Mouse (Mus musculus): ENCODE measurements at regions not wholly inside any gene's neighbourhood (a gene's known extent, or its start where the extent isn't known, plus 50 kb on each side); places are given as distances from the start of the nearest gene placed in this dataset.

DNA sequence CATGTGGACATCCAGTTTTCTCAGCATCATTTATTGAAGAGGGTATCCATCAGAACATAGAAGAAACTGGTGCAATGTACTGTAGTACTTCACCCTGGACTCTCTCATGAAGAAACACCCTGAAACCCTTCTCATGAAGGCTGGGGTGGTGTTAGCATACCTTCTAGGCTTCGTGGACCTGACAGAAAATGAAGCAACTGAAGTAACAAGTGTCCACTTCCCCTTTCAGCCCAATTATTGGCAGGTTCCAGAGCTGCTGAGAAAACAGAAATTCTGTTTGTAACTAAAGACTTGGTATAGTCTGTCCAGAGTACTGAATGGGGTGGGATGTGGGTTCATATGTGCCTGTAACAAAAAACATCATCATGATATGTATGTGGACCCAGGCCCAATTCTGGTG is 231.4 kb upstream of the Fggy start:
- DNase-seq, result no peak

DNA sequence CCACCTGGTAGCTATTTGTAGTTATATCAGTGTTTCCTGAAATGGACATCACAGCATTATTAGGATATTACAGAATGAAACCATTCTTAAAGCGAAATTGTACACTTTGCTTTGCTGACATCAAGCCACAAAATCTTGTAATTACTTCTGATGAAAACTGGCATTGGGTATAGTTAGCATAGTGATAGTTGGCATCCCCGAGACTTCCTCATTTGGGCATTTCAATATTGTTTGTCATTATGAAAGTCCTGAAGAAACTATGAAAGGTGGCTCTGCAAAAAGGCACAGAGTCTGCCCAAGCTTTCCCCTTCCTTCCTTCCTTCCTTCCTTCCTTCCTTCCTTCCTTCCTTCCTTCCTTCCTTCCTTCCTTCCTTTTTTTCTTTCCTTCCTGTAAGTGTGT is 217.5 kb upstream of the Fggy start:
- DNase-seq, result no peak

DNA sequence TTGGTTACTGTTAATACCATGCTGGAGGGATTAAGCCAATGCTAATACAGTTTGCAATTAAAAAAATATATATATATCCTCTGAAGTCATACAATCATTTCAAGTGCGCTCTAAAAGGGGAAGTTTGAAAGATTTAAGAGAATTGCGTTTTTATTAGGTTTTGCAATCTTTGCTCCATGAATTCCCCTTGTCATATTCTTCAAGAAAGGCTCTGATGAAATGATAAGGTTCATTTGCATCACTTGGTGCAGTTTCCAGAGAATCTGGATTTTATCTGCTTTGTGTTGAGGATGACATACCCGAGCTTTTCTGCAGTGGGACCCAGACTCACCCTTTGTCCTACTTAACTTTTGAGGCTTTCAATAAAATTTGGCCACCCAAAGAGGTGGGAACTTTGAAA is 216.4 kb upstream of the Fggy start:
- DNase-seq, result no peak

DNA sequence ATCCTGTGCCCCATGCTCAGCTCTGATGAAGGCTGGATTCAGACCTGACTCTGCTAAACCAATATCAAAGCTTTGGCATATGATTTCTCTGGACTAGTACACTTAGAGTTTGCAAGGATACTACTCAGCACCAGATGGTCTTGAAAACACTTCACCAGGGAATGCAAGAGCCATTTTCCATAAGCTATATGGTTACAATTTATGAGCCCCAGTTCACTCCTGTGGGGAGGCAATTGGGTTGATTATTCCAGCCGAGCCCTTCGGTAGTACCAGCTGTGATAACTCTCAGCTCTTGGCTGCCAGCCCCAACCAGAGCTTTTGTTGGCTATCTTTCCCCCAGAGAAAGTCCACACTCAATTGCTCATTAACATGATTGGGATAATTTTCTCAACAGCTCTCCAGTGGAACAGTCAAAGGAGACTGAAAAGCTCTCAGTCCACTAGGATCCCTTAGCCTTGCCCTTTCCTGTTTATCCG is 210.5 kb upstream of the Fggy start:
- peak; percentile 24 for DNase-seq

DNA sequence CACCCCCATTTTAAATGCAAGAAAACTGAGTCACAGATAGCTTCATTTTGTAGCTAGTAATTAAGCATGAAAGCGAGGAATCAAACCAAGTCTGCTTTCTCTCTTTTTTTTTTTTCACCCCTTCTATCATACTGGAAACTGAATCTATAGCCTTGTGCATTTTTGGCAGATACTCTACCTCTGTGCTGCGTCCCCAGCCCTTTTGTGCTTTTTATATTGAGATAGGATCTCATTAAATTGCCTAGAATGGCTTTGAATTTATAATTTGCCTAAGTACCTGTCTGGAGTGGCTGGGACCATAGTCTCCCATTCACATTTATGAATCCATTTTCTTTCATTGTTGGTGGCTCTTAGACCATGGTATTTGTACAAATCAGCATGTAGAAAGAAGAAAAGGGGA is 209.9 kb upstream of the Fggy start:
- no peak for DNase-seq

DNA sequence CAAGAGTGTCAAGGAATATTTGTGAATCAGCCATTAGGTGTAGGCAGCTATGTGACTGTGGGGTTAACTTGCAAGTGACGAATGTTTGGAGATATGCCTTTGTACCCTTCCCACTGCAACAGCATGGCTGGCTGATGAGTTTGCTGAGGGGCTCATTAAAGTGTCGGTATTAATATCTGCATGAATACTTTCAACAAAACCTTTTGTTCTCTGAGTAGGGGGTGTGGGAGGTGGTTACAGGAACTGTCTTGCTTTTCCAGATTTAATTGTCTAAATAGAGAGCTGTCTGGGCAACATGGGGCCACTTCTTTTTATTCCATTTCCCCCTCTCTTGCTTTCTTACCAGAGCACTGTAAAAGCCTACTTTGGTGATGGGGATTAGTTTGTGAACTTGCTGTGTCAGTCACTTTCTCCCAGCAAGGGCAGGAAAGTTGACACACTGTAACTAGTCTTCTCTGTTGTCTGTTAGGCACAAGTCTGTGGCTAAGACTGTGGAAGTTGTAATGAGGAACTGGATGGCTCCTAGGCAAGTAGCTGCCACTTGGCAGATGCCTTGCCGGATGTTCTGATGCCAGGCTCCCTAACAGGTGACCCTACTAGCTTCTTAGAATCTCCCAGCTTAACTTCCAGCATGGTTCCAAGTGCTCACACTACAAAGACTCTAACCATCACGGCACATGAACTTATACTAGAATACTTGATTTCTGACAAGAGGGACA is 208.7 kb upstream of the Fggy start:
- DNase-seq, result no peak

DNA sequence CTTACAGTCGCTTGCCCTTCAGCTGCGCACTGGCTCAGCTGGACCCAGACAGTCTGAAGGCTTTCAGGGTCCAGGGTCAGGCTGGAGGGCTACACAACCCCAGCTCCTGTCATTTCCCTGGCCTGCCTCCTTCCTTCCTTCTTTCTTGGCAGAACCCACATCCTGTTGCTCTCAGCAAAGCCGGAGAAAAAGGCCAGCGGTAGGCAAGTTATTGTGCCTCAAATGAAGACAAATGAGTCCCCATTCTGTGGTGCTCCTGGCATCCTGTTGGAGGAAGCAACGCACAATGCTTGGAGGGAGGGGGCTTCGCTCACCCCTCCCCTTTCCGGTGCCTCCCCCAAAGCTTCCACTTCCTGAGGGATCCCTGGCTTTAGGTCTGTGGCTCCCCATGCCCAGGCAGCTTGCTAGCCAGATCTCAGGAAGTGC is 203.4 kb upstream of the Fggy start:
- DNase-seq, result peak; percentile 11

DNA sequence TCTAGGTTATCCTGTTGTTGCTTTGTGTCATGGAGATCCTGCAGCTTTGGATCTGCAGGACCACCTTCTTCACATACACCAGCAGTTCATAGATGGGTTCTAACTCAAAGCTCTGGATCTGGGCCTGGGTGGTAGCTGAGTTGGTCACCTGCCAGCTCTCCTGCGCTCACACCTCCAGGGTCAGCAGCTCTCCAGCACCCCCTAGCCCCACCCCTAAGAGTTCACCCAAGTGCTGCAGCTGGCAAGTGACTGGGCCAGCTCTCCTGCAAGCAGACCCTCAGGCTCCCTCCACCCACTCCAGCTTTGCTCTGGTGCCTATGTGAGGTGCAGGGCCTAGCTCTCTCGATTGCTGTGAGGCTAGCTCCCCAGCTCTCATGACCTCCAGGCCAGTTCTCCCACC is 198.6 kb upstream of the Fggy start:
- no peak for DNase-seq

DNA sequence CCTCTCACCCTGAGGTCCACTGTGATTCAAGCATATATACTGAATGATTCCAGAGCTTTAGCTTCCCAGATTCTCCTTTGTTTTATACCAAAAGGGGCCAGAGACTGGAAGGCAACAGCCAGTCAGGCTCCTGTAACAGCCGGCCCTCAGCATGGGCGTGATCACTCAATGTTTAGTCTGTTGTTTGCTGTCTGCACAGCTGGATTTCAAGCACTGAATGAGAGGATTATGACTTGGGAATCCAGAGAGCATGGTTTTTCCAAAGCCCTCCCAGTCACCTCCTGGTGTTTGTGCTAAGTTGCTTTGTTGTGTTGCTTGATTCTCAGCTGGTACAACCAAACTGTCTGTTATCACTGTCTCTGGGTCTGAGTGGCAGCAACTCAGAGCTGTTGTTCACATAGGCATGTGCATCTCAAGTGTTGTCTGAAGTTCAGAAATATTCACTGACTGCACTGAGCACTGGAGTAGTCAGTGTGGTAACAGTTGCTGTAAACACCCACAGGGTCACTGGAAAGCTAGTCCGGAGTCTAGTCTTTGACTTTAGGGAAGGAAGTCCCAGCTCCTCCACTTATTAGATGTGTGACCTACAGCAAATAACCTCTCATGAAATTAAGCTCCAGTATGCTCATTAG is 196.9 kb upstream of the Fggy start:
- no peak for DNase-seq

DNA sequence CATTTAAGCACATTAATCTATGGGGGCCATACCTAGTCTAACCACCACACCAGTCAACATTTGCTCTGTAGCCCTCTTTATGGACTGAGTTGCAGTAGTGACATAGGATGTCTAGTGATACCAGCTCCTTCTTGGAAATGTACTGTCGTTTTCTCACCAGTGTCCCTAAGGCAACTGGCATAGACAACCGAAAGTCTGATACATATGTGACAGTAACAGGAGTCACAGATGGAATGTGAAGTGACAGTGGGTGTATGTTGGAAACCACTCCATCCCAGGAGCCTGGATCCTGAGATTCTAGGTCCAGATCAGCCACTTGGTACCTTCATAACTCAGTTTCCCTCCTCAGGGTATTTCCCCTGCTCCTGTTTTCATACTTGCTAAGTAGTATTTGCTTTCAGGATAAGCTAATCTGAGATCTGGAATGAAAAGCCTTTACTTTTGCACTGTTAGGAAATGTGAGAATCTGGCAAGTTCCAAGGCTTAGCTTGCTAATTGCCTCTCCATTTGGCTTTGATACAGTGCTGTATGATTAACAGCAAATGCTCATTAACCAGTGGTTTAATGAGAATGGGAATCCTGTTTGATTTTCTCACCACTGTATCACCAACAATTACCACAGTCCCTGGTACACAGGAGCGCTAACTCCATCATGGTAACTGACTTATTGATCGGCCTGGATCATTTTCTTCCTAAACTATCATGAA is 192.8 kb upstream of the Fggy start:
- DNase-seq, result no peak

DNA sequence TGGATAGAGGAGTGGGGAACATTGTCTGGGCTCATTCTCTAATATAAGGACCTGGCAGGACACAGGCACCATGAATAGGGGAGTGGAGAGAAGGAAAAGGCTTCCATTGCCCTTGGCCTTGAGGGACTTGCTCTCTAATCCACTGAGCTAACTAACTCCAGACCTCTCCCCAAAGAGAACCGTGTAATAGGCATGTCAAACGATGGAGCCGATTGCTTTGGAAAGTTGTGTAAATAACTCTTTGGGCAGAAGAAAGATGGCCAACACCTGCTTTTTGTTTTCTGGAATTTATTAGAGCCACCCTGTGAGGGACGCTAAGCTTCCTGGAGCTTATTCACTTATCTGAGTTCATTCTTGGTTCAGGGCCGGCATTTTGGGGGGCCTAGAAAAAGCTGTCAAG is 180.9 kb upstream of the Fggy start:
- no peak for DNase-seq

DNA sequence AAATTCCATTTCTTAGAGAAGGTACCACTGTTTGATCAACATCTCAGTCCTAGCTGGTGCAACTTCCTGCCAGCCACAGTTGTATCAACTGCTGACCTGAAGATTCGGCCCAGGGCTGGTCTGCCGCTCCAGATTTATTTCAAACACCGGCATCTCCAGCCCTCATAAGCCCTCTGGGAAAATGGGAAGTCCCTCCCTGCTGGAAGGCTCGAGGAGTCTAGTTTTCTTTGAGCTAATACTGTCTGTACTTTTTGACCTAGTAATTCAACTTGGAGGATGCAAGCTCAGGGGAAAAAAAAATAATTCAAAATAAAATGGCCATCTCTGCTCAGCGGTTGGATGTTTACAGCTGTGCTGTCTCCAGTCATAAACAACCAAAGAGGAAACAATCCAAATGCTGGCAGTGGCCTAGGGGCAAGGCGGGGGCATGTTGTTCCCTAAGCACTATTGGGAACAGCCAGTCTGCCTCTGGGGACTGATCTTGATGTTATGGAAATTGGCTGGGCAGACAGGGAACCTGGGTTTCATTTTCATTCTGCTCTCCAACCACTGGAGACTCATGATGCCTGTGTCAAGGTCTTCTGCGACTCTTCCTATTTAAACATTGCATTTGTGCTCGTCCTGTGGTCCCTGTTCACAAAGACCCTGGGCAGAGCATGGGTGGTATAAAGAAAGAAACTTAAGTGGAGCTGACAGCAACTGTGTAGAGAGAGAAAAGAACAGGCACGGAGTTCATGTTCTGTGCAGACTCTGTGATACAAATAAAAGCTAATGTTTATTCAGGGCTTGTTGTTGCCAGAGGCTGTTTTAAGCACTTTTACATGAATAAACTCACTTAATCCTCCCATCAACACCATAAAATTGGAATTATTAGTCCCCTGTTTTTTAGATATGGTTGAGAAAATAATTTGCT is 179.8 kb upstream of the Fggy start:
- no peak for DNase-seq

DNA sequence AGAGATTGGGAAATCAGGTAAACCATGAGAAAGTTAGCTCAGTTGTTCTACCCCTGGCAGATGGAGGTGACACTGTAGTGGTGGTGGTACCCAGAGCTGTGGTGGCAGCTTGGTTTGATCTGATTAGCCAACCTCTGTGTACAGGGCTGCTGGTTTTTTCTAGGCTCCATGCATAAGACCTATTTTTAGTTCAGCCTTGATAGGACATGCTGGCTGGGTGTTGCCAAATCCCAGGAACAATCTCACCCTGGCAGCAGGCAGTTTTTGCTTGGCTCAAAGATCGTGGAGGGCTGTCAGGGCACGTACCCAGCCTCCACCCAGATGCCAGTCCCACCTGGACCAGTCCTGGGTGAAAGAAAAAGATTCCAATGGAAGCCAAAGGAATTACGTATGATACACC is 178.7 kb upstream of the Fggy start:
- no peak for DNase-seq

DNA sequence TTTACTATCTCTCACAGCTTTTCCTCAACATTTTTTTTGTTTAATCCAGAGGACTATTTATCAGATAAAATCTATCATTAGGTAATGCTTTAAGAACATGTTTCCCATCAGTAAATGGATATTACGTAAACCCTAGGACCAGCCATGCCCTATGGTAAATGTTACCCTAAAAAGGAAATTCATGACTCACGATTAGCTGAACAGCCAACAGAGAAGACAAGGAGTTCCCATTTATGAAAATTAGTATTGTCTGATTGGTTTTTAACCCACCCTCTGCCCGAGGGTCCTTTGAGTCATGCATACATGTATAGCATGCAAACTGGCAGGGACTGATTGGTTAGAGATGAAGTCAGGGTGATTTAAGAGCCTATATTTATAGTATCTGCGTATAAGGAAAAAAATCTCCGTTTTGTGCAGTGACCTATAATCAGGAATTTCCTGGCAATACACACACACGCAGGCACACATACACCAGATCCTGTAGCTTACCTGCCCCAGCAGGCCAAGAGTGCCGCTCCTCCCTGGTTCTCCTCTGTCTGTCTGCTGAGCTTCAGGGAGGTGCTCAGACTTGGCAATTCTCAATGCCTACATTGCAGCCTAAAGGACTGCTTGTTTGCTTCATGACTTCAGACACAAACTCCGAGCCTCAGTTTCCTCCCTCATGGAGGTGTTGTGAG is 174.0 kb upstream of the Fggy start:
- no peak for DNase-seq

DNA sequence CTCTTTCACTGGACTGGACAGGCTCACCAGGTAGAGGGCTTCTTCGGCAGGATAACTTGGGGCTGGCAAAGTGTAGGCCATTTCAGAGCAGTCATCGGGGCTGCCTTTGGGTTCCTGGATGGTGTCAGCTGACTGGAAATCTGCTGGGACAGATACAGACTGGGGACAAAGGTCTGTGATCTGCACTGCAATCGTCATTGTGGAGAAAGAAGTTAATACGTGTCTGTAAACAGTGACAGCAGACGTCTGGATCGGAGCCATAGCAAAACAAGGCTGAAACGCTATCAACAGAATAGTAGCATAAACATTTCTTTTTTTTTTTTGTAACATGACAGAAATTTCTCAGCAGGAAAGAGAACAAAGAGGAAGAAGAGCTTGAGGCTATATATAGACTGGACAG is 171.8 kb upstream of the Fggy start:
- DNase-seq, result no peak

DNA sequence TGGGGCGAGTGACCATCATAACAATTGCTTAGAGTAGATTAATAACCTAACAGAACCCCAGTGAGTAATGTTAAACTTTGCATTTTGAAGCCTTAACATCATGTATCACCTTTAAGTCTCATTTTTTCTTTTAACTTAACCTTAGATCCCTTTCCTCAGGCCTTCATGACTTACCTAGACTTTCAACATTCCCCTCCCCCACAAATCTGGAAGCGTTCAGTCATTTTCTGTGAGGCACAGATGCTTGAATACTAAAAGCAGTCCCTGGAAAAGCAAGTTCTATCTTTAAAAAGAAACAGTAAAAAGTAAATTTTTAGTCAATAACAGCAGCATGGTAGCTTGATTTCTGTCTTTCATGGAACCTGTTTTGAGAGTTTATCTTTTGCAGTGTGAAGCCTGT is 171.3 kb upstream of the Fggy start:
- DNase-seq, result no peak

DNA sequence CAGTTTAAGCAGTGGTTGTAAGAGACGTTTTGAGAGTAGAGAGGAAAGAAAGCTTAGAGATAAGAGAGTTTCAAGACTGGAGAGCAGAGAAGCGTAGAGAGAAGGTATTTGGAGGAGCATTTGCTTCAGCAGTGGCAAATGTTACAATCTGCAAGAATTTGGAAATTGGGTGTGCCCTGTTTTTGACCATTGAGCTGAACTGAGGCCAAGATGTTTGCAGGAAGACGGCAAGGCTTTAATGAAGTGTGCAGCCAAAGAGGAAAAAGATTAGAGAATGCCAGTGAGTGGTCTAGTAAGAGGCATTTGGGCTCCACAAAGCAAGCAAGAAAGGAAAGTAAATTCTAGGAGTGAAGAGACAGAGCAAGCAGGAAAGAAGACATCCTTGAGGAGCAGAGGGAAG is 168.8 kb upstream of the Fggy start:
- no peak for DNase-seq

DNA sequence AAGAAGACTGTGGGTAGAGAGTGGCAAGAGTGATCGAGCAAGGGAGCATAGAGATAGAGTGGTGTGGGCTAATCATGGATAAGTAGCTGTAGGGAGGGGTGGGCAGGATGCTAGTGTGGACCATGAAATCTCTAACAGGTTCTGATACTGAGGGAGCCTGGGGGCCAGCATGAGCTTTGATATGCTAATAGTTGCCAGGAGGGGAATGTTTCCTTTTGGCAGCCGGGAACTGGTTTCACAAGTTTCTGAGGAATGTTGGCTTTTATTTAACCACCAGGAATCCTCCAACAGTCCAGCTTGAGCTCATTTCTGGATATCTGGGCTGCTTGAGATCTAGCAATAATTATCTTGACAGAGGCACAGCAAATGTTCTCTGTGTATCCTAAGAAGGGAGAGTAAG is 167.7 kb upstream of the Fggy start:
- no peak for DNase-seq

DNA sequence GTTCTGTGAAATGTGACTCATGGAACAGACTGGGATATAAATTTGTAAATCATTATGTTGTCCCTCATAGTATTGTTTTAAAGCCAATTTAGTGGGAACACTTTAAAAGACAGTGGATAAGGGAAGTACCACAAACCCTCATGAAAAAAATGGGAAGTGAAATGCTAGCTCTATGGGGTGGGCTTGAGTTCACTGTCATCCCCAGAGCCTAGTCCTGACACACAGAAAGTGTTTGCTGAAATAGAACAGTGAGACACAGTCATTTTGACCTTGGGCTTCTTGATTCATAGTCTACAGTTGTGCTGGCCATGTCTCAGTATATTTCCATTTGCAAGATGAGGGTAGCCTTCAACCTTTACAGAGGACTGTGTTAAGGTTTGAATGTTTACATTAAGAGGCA is 166.8 kb upstream of the Fggy start:
- no peak for DNase-seq

DNA sequence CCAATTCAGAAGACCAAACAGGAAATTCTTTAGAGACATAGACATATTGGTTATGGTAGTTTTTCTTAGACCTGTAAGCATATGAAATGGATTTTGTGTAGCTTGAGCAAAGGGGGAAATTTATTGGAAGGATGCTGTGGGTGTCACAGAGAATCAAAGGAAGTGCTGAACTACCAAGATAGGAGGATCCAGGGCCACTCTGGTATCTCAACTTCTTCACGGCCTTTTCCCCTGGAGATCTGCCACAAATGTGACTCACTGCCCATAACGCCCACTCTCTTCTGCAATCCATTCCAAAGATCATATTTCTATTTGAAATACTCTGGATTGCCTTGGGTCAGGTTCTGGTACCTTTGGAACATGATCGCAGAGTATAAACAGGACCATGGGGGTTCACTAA is 161.6 kb upstream of the Fggy start:
- DNase-seq, result no peak

DNA sequence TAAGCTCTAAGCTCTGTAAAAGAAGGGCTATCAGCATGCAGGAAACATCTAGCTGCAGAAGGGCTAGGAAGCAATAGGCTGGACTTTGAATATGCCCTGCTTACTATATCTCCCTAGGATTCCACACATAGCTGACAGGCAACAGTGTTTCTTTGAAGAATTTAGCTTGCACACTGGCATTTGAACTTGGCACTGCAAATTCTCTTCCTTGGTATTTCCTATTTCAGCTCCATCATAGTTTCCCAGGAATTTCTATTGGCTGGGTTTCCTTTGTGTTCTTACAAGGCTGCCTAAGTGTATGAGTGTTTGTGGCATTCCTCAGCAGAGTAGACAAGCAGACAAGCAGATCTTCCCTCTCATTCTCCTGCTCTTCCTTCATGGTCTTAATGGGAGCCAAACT is 159.0 kb upstream of the Fggy start:
- DNase-seq, result no peak

DNA sequence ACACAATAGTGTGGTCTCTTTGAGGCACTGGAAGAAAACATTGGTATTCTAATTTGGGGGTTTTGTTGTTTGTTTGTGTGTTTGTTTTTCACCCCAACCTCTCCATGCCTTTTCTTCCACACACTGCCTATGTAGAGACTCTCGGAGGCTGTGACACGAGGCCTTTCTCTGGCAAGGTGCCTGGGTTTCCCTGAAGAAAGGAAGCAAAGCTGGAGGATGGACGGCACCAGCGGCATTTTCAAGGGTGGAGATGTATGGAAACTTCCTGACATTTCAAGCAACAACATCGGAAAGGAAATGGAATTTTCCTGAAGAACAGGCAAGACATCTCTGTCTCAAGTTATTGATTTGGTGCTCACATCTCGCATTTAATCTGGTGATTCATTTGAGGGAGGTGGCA is 155.0 kb upstream of the Fggy start:
- no peak for DNase-seq

DNA sequence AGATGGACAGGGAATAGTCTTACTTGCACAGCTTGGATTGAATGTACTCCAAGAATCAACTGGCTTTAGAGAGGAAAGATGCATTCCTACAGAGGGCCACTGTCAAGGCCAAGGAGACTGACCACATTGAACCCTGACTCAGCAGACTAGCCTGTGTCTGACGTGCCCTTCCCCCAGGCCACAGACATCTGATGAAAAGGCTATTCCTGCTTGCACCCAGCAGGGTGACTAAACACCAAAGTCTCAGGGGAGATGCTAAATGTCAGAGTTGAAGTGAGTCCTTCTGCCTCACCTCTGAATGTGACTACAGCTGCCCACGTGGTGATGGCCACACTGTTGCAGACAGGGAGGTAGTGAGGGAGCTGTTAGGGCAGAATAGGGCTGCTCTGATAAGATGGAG is 140.2 kb upstream of the Fggy start:
- no peak for DNase-seq

Measured in right cerebral cortex, adult 18-20 months (tissue).